Mouse (Mus musculus) embryonic facial prominence, embryonic 11.5 days (tissue): Measurements from ENCODE around the gene Nudt8. TPM values are rescaled to one million over a fixed set of nuclear protein-coding genes. Genes with fewer than 3 reads are reported as not detected.

Source experiments
- ATAC-seq: fragments of 200-750 bp; cut with Nextera tagmentation; replicated peaks from 2 replicates; pipeline ENCODE4 v1.8.0; 2017; ENCODE audit warnings: low read depth; ENCODE audit not compliant: insufficient number of reproducible peaks, low FRiP score, low TSS enrichment
- DNase-seq: peaks from one replicate; pipeline ENCODE4 v3.0.0-alpha.2; 2015; ENCODE audit warnings: low spot score
- H3K27ac ChIP-seq: fragments of 300-500 bp; sonication (generic); replicated peaks from 2 replicates; pipeline ENCODE4 v1.5.1; 2014; ENCODE audit warnings: mild to moderate bottlenecking, low read depth, low read length, control low read depth
- H3K27me3 ChIP-seq: fragments of 300-500 bp; sonication (generic); 2 replicates; pipeline ENCODE4 v1.6.1; 2014; ENCODE audit warnings: mild to moderate bottlenecking, low read length, moderate library complexity, mixed read lengths; ENCODE audit not compliant: control insufficient read depth, insufficient read depth
- H3K36me3 ChIP-seq: fragments of 300-500 bp; sonication (generic); replicated peaks from 2 replicates; pipeline ENCODE4 v1.6.1; 2014; ENCODE audit warnings: low read depth, mild to moderate bottlenecking, low read length, moderate library complexity, mixed read lengths; ENCODE audit not compliant: control insufficient read depth, insufficient read depth
- H3K4me1 ChIP-seq: fragments of 300-500 bp; sonication (generic); 2 replicates; pipeline ENCODE4 v1.6.1; 2014; ENCODE audit warnings: low read length, mixed read lengths; ENCODE audit not compliant: control insufficient read depth, insufficient read depth
- H3K4me2 ChIP-seq: fragments of 300-500 bp; sonication (generic); 2 replicates; pipeline ENCODE4 v1.6.1; 2014; ENCODE audit warnings: low read depth, mild to moderate bottlenecking, control low read depth, low read length, moderate library complexity
- H3K4me3 ChIP-seq: fragments of 300-500 bp; sonication (generic); 2 replicates; pipeline ENCODE4 v1.5.1; 2014; ENCODE audit warnings: low read depth, low read length, control low read depth
- H3K9ac ChIP-seq: fragments of 300-500 bp; sonication (generic); replicated peaks from 2 replicates; pipeline ENCODE4 v1.6.1; 2014; ENCODE audit warnings: mild to moderate bottlenecking, control low read depth, low read length
- H3K9me3 ChIP-seq: fragments of 300-500 bp; sonication (generic); replicated peaks from 2 replicates; pipeline ENCODE4 v1.6.1; 2016; ENCODE audit warnings: mild to moderate bottlenecking, low read length, inconsistent platforms, mixed read lengths; ENCODE audit not compliant: control insufficient read depth
- WGBS: fragments of 180-500 bp; shearing (Covaris S2); extraction: QIAGEN DNeasy Blood & Tissue Kit; methylation state at CpG from one replicate; pipeline ENCODE4 v1.1.7; 2014; 5-methylcytosine and 5-hydroxymethylcytosine counted together
- polyA plus RNA-seq: library from polyadenylated mRNA; unstranded; fragments of >200 nt; fragmentation: Nextera tagmentation; extraction: Ambion mirVana; gene quantifications from 2 replicates; pipeline ENCODE4 v1.2.1, GENCODE M21; 2014

The Nudt8 gene
- polyA plus RNA-seq, 1 experiment from 2014 or later = 24.2 TPM

DNA sequence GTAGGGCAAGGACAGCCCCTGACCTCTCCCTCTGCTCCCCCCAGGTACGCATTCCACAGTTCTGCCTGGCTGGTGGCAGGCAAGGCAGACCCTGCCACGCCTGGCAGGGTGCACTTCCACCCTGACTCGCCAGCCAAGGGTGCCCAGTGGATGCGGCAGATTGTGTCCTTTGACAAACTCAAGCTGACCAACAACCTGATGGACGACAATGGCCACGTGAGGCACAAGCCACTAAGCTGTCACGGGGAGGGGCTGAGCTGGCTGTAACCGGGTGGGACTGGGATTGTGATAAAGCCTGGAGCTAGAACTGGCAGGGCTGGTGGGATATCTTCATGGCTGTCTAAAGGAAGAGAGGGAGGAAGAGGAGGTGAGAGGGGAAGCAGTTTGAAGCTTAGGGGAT, 3.1 kb upstream of the Nudt8 start:
- 69% methylated on average over 8 of the region's 8 CpGs for WGBS
- peaks cover 4% of the 10 kb centered on the region; the same call in 1 of the 2 replicates for H3K4me1 ChIP-seq

DNA sequence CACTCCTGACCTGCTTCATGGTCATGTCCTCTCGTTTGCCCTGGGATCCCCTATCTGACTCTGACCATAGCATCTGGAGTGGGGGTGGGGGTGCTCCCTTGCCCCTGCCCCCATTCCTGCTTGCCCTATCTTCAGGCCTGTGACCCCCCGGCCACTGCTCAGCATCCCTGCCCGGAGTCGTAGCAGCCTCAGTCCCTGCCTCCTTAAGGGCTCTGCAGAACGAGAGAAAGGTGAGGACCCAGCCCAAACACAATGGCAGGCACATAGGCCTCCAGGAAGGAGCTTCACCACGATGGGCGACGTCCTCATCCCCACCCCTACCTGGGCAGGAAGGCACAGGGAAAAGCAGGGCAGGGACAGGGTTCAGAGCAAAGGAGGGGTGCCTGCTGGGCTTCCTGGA, 2.0 kb upstream of the Nudt8 start:
- Histone ChIP-seq H3K9me3 (no peaks in the 10 kb centered on the region), H3K27ac (no peak overlapping the region), H3K9ac (no peak overlapping the region), H3K36me3 (no peaks in the 10 kb centered on the region), H3K4me3 (no peak overlapping the region), H3K4me2 (no peak overlapping the region), H3K27me3 (no peaks in the 10 kb centered on the region), H3K4me1 (peaks cover 4% of the 10 kb centered on the region; the same call in 1 of the 2 replicates)
- no peak for ATAC-seq
- 74% methylated on average over 8 of the region's 8 CpGs for WGBS
- DNase-seq = no peak

More for the DNA sequence above, 3.1 kb upstream of the Nudt8 start:
- H3K4me3 ChIP-seq = no peak overlapping the region
- H3K9me3 ChIP-seq = no peaks in the 10 kb centered on the region
- ATAC-seq (no peak), DNase-seq (no peak)
- no peak overlapping the region for H3K27ac ChIP-seq
- H3K4me2 ChIP-seq = no peak overlapping the region
- H3K27me3 ChIP-seq = no peaks in the 10 kb centered on the region
- no peak overlapping the region for H3K9ac ChIP-seq
- H3K36me3 ChIP-seq = no peaks in the 10 kb centered on the region

DNA sequence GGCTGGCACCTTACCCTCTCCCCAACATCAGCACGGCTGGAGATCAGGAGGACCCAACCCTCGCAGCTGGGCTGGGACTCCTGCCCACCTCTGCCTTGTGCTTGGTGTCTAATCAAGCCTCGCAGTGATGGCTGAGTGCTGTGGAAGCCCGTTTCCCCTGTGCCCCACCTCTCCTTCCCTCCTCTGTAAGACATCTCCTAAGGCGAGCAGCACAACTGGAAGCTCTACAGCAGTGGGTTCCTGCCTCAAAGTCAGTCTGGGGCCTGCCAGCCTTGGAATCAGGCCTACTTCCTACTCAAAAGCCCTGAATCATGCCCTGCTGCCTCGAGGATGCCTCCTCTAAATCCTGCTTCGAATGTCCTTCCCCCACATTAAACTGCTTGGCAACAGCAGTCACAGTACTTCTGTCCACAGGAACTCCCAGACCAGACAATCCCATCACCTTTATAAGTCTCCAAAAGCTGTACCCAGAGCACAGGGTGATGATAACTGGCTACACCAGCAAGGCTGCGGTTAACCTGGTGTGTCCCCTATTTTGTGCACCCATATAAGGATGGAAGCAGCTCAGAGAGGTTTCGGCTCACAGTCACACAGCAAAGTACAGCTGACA, 1.2 kb upstream of the Nudt8 start:
- Histone ChIP-seq H3K27ac (no peak overlapping the region), H3K4me3 (no peak overlapping the region; the same call in 1 of the 2 replicates)
- whole genome bisulfite sequencing = 84% methylated on average over 9 of the region's 9 CpGs

DNA sequence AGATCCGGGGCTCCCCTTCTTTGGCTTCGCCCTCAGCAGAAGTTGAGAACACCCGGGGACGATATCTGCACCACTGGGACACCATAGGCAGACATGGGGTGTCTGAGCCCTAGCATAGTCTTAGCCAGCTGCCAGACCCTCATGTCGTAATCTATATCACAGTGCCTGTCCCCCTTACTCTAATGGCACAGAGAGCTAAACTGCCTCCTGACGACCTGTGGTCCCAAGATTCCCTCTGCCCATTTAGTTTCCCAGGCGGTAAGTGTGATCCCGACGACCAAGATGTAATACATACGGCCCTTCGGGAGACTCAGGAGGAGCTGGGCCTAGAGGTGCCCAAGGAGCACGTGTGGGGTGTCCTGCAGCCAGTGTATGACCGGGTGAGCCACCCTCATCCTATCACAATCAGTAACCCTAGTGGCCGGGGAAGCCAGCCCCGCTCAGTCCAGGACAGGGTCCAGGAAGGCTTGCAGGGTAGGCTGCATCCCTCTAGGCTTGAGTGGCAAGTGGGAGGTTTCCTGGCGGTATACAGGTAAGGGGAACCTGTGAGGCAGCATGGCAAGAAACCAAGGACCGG, 657 bp downstream of the Nudt8 start:
- Histone ChIP-seq H3K27me3 (no peaks in the 10 kb centered on the region), H3K4me3 (peak overlapping the region; percentile 78), H3K27ac (peak overlapping the region; percentile 95), H3K4me1 (peaks cover 4% of the 10 kb centered on the region; the same call in 1 of the 2 replicates), H3K4me2 (peak overlapping the region; percentile 92), H3K36me3 (peaks cover 3% of the 10 kb centered on the region; the same call in 1 of the 2 replicates), H3K9me3 (no peaks in the 10 kb centered on the region), H3K9ac (peak overlapping the region; percentile 93)
- WGBS = 19% methylated on average over 17 of the region's 17 CpGs
- peak; percentile 24 for ATAC-seq
- DNase-seq = peak; percentile 37

More for the DNA sequence above, 1.2 kb upstream of the Nudt8 start:
- no peak overlapping the region for H3K4me2 ChIP-seq
- peaks cover 4% of the 10 kb centered on the region; the same call in 1 of the 2 replicates for H3K4me1 ChIP-seq
- DNase-seq (no peak), ATAC-seq (no peak)
- H3K27me3 ChIP-seq = no peaks in the 10 kb centered on the region
- H3K9me3 ChIP-seq = no peaks in the 10 kb centered on the region
- no peaks in the 10 kb centered on the region for H3K36me3 ChIP-seq
- no peak overlapping the region for H3K9ac ChIP-seq

DNA sequence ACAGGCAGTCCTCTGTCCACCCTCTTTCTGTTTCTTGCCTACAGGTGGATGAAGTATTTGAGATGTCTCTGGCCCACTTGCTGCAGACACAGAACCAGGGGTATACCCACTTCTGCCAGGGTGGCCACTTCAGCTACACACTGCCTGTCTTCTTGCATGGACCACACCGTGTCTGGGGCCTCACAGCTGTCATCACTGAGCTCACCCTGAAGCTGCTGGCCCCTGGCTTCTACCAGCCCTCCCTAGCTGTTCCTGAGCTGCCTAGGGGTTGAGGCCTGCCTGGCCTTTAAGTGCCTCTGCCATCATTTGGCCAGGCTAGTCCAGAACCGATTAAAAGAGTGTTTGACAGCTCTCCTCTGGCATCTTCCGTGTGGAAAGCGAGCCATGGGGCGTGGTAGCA, 1.4 kb downstream of the Nudt8 start:
- H3K27me3 ChIP-seq = no peaks in the 10 kb centered on the region
- H3K9me3 ChIP-seq = no peaks in the 10 kb centered on the region
- ATAC-seq = no peak
- 87% methylated on average over 5 of the region's 5 CpGs for WGBS
- peaks cover 4% of the 10 kb centered on the region; the same call in 1 of the 2 replicates for H3K4me1 ChIP-seq
- H3K9ac ChIP-seq = no peak overlapping the region; the same call in 1 of the 2 replicates
- H3K27ac ChIP-seq = no peak overlapping the region
- H3K4me2 ChIP-seq = no peak overlapping the region
- no peak overlapping the region for H3K4me3 ChIP-seq
- DNase-seq = no peak
- peaks cover 6% of the 10 kb centered on the region; the same call in 1 of the 2 replicates for H3K36me3 ChIP-seq

DNA sequence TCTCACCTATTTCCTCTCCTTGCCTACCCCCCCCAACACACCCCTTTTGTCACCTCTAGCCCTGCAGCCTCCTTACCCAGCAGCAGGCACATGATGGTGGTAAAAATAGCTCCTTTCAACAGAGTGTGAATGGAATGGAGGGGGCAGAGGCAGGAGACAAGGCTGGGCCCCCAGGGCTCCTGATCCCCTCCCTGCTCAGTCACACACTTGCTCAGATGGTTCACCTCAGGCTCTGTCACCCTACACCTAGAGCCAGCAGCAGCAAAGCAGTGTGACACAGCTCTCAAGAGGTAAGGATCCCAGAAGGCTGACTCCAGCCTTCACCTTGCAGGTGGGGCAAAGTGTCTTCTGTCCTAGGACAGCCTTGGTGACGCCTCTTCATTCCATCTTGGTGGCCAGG, 2.7 kb downstream of the Nudt8 start, which contains the start of gene Doc2g:
TSS of gene Doc2g (plus strand) at position 202 of the 400 bp plus-strand sequence.
- Histone ChIP-seq H3K27ac (no peak within 1 kb of the TSS), H3K9me3 (no peaks in the 10 kb centered on the region), H3K9ac (no peak within 1 kb of the TSS), H3K36me3 (peaks cover 6% of the 10 kb centered on the region), H3K4me1 (peaks cover 4% of the 10 kb centered on the region; the same call in 1 of the 2 replicates), H3K4me3 (no peak within 1 kb of the TSS), H3K27me3 (no peaks in the 10 kb centered on the region), H3K4me2 (no peak within 1 kb of the TSS)
- DNase-seq = no peak
- 94% methylated on average over 1 of the region's 1 CpGs for WGBS
- ATAC-seq = no peak

DNA sequence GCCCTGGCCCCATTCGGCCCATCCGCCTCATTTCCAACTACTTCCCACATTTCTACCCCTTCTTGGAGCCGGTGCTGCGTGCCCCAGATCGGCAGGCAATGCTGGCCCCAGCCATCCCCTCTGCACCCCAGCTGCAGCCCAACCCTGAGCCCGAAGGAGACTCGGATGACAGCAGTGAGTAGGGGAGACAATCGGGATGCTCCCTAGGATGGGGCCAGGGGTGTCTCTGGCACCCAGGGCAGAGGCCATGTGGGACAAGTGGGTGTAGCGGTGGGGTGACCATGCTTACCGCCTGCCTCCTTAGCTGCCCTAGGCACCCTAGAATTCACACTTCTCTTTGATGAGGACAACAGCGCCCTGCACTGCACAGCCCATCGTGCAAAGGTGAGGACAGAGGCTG, 3.3 kb downstream of the Nudt8 start:
- ATAC-seq = no peak
- H3K27me3 ChIP-seq = no peaks in the 10 kb centered on the region
- H3K4me3 ChIP-seq = no peak overlapping the region
- H3K9me3 ChIP-seq = no peaks in the 10 kb centered on the region
- H3K27ac ChIP-seq = no peak overlapping the region
- no peak overlapping the region for H3K4me2 ChIP-seq
- peaks cover 4% of the 10 kb centered on the region; the same call in 1 of the 2 replicates for H3K4me1 ChIP-seq
- 79% methylated on average over 11 of the region's 12 CpGs for WGBS
- no peak overlapping the region for H3K9ac ChIP-seq
- H3K36me3 ChIP-seq = peaks cover 6% of the 10 kb centered on the region
- DNase-seq = no peak

DNA sequence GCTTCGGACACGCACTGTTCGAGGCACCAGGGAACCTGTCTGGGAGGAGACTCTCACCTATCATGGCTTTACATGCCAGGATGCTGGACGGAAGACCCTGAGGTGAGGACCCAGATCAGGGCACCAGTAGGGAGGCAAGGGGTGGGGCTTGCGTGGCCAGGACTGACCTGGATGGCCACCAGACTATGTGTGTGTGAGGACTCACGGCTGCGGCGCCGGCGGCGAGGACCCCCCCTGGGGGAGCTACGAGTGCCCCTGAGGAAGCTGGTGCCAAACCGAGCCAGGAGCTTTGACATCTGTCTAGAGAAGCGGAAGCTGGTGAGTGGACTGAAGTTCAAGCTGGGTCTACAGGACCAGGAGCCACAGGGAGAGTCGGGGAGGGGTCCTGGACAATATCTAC, 4.0 kb downstream of the Nudt8 start:
- H3K9ac ChIP-seq = no peak overlapping the region
- 88% methylated on average over 15 of the region's 15 CpGs for WGBS
- no peak overlapping the region for H3K27ac ChIP-seq
- H3K27me3 ChIP-seq = no peaks in the 10 kb centered on the region
- H3K9me3 ChIP-seq = no peaks in the 10 kb centered on the region
- H3K4me2 ChIP-seq = no peak overlapping the region
- H3K36me3 ChIP-seq = peaks cover 6% of the 10 kb centered on the region
- ATAC-seq = no peak
- peaks cover 4% of the 10 kb centered on the region; the same call in 1 of the 2 replicates for H3K4me1 ChIP-seq
- no peak overlapping the region for H3K4me3 ChIP-seq
- no peak for DNase-seq
